Mouse (Mus musculus): ENCODE measurements around the gene Eaf1. TPM values are rescaled to one million over a fixed set of nuclear protein-coding genes. Genes with fewer than 3 reads are reported as not detected.
"Not testable (repeated sequence)": the region's sequence is repeated elsewhere in the genome, so short reads cannot be mapped to it uniquely, and the experiment has no call there.

Gene Eaf1
- polyA plus RNA-seq (2015; fragmentation: Nextera tagmentation; extraction: Ambion mirVana) = 9.6 and 11.4 TPM in 2 replicates

DNA sequence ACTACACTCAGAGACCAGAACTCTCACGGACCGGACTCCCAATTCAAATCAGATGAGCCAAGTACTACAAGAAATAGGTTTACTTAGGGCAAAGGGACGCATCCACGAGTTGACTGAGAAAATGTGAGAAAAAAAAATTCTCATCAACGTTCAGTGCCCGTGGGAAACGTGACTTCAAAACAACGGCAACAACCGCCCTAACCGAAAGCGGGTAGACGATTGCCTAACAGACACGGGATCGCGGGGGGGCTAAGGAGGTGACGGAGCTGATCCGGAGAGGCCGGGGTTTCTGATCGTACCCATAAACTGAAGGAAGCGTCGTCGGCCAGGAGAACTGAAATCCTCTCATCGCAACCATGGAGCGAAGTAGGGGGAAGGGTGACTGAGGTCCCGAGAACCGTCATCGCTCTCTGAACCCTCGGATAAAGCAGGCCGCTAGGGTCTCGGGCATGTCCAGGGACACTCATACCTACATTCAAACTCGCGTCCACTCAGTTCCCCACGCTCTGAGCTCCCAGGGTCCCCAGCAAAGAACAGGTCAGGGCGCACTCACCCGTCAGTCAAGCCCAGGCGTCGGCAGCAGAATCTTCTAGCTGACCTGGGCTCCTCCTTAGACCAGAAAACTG, at the start of gene Eaf1:
Eaf1 (plus strand) TSS at position 51 of the 626 bp plus-strand sequence.
- ATAC-seq = peak; percentile 57
- Histone ChIP-seq H3K36me3 (replicated peaks; ENCODE audit: insufficient read depth, low read length) (peaks cover 31% of the 10 kb centered on the region), H3K27me3 (ENCODE audit: insufficient read depth, low read length) (no peaks in the 10 kb centered on the region), H3K27ac (ENCODE audit: low read depth) (peak within 1 kb of the TSS; percentile 90), H3K4me3 (ENCODE audit: low read depth, low read length) (peak within 1 kb of the TSS; percentile 84), H3K9me3 (ENCODE audit: low read length) (no peaks in the 10 kb centered on the region), H3K4me2 (ENCODE audit: low read depth, low read length) (peak within 1 kb of the TSS; percentile 78), H3K9ac (replicated peaks) (peak within 1 kb of the TSS; percentile 90), H3K4me1 (ENCODE audit: insufficient read depth) (peaks cover 28% of the 10 kb centered on the region)
- peak; percentile 78 for DNase-seq
- under 1% methylated on average over 37 of the region's 37 CpGs for WGBS (ENCODE audit: insufficient replicate concordance)
- TF ChIP-seq CTCF (IDR thresholded peaks at IDR 0.05; ENCODE audit: low read depth) (no peak), EP300 (IDR thresholded peaks at IDR 0.05; ENCODE audit: low read depth) (no peak)

DNA sequence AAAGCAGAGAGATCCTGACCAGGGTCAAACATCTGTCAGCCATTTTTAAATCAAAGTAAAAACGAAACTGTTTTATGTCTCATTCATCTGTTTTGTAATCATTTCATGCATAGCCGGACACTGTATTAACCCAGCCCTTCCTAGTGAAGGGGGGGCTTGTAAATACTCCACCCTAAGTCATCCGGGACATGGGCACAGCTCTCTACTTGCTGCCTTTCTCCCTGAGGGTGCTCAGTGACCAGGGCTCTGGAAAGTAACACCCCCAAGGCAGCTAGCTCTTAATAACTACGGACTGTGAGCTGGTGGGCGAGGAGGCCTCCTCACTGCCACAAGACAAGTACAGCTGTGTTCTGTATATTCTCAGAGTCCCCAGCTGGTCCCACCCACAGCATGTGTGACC, 45.2 kb upstream of the Eaf1 start:
- H3K4me1 ChIP-seq (ENCODE audit: insufficient read depth) = no peaks in the 10 kb centered on the region
- H3K27ac ChIP-seq (ENCODE audit: low read depth) = no peak overlapping the region
- H3K36me3 ChIP-seq (replicated peaks; ENCODE audit: insufficient read depth, low read length) = no peaks in the 10 kb centered on the region
- H3K4me3 ChIP-seq (ENCODE audit: low read depth, low read length) = no peak overlapping the region
- 70% methylated on average over 5 of the region's 5 CpGs for WGBS (ENCODE audit: insufficient replicate concordance)
- ATAC-seq (no peak), DNase-seq (no peak)
- no peak overlapping the region for H3K4me2 ChIP-seq (ENCODE audit: low read depth, low read length)
- no peaks in the 10 kb centered on the region for H3K27me3 ChIP-seq (ENCODE audit: insufficient read depth, low read length)
- H3K9me3 ChIP-seq (ENCODE audit: low read length) = no peaks in the 10 kb centered on the region
- no peak overlapping the region for H3K9ac ChIP-seq (replicated peaks)
- TF ChIP-seq CTCF (IDR thresholded peaks at IDR 0.05; ENCODE audit: low read depth) (no peak), EP300 (IDR thresholded peaks at IDR 0.05; ENCODE audit: low read depth) (no peak)

DNA sequence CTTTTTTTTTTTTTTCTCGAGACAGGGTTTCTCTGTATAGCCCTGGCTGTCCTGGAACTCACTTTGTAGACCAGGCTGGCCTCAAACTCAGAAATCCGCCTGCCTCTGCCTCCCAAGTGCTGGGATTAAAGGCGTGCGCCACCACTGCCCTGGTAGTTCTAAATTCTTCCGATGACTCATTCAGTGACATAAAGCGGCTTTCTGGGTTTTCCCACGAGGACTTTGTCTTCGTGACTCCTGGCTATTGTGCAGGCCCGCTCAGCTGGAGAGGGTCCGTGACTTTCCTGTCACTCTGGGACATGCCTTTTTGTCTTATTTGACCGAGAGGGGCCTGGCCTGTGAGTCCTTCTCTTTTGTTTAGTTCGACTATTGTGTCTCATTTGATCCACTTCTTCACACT, 40.3 kb upstream of the Eaf1 start:
- not testable (repeated sequence) for H3K27me3 ChIP-seq (ENCODE audit: insufficient read depth, low read length); H3K4me3 ChIP-seq (ENCODE audit: low read depth, low read length); DNase-seq; H3K4me2 ChIP-seq (ENCODE audit: low read depth, low read length); H3K27ac ChIP-seq (ENCODE audit: low read depth); H3K36me3 ChIP-seq (replicated peaks; ENCODE audit: insufficient read depth, low read length); H3K4me1 ChIP-seq (ENCODE audit: insufficient read depth); H3K9me3 ChIP-seq (ENCODE audit: low read length); H3K9ac ChIP-seq (replicated peaks); ATAC-seq
- 75% methylated on average over 12 of the region's 12 CpGs for WGBS (ENCODE audit: insufficient replicate concordance)

DNA sequence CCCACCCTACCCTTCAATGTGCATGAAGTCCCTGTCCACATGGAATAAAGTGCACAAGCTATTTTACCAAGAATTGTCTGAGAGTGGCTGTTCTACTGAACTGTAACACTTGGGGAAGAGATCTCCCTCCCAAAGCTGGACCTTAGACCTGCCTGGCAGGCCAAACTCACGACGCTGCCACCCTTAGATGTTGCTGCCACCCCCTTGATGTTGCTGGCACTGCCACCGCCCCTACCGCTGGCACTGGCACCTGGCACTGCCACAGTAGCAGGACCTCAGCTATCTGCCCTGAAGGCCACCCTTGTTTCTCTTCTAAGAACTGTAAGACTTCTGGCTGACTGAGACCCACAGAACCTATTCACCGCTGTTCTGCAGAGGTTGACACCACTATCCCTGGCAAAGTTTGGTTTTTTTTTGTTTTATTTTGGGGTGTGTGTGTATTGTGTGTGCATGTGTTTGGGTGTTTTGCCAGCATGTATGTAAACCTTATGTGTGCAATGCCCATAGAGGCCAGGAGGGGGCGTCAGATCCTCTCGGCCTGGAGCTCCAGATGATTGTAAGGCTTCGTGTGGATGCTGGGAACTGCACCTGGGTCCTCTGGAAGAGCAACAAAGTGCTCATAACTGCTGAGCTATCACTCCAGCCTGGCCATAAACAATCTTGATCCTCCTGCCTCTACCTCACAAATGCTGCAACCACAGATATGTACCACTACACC, 39.2 kb upstream of the Eaf1 start:
- no peak overlapping the region for H3K9ac ChIP-seq (replicated peaks)
- no peaks in the 10 kb centered on the region for H3K36me3 ChIP-seq (replicated peaks; ENCODE audit: insufficient read depth, low read length)
- WGBS (ENCODE audit: insufficient replicate concordance) = 85% methylated on average over 8 of the region's 8 CpGs
- no peak overlapping the region for H3K4me3 ChIP-seq (ENCODE audit: low read depth, low read length)
- no peak overlapping the region for H3K27ac ChIP-seq (ENCODE audit: low read depth)
- H3K27me3 ChIP-seq (ENCODE audit: insufficient read depth, low read length) = no peaks in the 10 kb centered on the region
- no peaks in the 10 kb centered on the region for H3K9me3 ChIP-seq (ENCODE audit: low read length)
- no peak overlapping the region for H3K4me2 ChIP-seq (ENCODE audit: low read depth, low read length)
- DNase-seq = no peak
- H3K4me1 ChIP-seq (ENCODE audit: insufficient read depth) = no peaks in the 10 kb centered on the region
- TF ChIP-seq CTCF (IDR thresholded peaks at IDR 0.05; ENCODE audit: low read depth) (peak; percentile 48), EP300 (IDR thresholded peaks at IDR 0.05; ENCODE audit: low read depth) (no peak)
- no peak for ATAC-seq

DNA sequence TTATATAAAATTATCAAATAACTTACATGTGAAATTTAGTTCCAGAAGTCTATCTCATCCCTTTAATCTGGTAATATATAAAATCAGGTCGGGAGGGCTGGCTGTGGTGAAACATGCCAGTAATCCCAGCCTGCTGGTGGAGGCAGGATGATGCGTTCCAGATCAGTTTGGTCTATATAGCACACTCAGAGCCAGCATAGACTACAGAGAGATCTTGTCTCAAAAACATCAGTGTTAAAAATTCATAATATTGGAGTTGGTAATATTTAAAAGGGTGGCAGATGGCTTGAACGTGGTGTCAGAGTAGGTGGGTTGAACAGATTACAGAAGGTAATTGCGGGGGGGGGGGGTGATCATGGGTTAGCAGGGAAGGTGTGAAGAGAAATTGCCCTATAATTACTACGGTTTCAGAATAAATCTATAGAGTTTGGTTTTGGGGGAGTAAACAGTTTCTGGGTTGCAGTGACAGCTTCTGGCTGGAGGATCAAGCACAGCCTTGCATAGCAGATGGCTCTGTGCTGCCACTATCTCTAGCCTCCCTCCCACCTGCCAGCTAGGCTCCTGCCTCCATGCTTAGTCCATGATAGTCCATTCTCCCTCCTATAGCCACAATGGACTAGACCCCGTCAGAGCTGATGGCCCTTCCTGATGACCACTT, 38.0 kb upstream of the Eaf1 start:
- Histone ChIP-seq H3K9ac (replicated peaks) (no peak overlapping the region), H3K27me3 (ENCODE audit: insufficient read depth, low read length) (no peaks in the 10 kb centered on the region), H3K9me3 (ENCODE audit: low read length) (no peaks in the 10 kb centered on the region), H3K4me2 (ENCODE audit: low read depth, low read length) (no peak overlapping the region), H3K4me3 (ENCODE audit: low read depth, low read length) (no peak overlapping the region), H3K27ac (ENCODE audit: low read depth) (no peak overlapping the region), H3K4me1 (ENCODE audit: insufficient read depth) (no peaks in the 10 kb centered on the region), H3K36me3 (replicated peaks; ENCODE audit: insufficient read depth, low read length) (no peaks in the 10 kb centered on the region)
- 70% methylated on average over 6 of the region's 6 CpGs for WGBS (ENCODE audit: insufficient replicate concordance)
- TF ChIP-seq EP300 (IDR thresholded peaks at IDR 0.05; ENCODE audit: low read depth) (no peak), CTCF (IDR thresholded peaks at IDR 0.05; ENCODE audit: low read depth) (no peak)
- ATAC-seq (no peak), DNase-seq (no peak)

DNA sequence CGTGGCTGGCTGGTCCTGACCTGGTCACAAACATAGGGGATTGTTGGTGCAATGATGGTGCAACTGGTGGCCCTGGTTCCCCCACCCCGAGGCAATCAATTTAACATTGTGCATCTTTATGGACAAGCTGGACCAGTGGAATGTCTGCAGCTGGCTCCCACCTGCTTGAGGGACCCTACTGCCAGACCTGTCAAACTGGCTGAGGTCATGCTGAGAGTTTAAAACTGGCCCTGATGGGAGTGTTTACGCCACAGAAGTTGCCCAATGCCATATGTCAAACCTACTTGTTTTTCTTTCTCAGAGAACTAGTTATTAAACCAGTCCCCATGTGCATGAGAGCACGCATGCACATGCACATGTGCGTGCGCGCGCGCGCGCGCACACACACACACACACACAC, 36.2 kb upstream of the Eaf1 start:
- ATAC-seq = no peak
- no peak for DNase-seq
- Histone ChIP-seq H3K4me2 (ENCODE audit: low read depth, low read length) (no peak overlapping the region), H3K36me3 (replicated peaks; ENCODE audit: insufficient read depth, low read length) (no peaks in the 10 kb centered on the region), H3K27me3 (ENCODE audit: insufficient read depth, low read length) (no peaks in the 10 kb centered on the region), H3K9me3 (ENCODE audit: low read length) (no peaks in the 10 kb centered on the region), H3K4me1 (ENCODE audit: insufficient read depth) (no peaks in the 10 kb centered on the region), H3K4me3 (ENCODE audit: low read depth, low read length) (no peak overlapping the region), H3K9ac (replicated peaks) (no peak overlapping the region), H3K27ac (ENCODE audit: low read depth) (no peak overlapping the region)
- WGBS (ENCODE audit: insufficient replicate concordance) = 84% methylated on average over 12 of the region's 12 CpGs
- TF ChIP-seq CTCF (IDR thresholded peaks at IDR 0.05; ENCODE audit: low read depth) = no peak
- TF ChIP-seq EP300 (IDR thresholded peaks at IDR 0.05; ENCODE audit: low read depth) = no peak

Measured in liver, postnatal 0 days (tissue).